13 mouse cellular contexts compared by ENCODE assay signal in genomic region chr13:44235236-44235635, GRCm38 (mm10).
"Had no signal": no experiment of that assay in that cellular context is flagged by ENCODE, and none has a peak within 500 bp of the region (broad histone marks: within the 10 kb centered on the region; RNA-seq: fewer than 3 reads in every experiment).

No protein-coding gene starts in this region.

- DNase-seq: kidney, postnatal 25 days; liver; liver, embryonic 13.5 days; liver, postnatal 0 days; lung, postnatal 14 days; retina, postnatal 1 day; spleen, adult 18-20 months had no signal

- H3K4me3 ChIP-seq: limb, embryonic 12.5 days; liver, embryonic 13.5 days; lung, embryonic 15.5 days; megakaryocyte, embryonic 14.5 days; midbrain, embryonic 15.5 days; neural tube, embryonic 13.5 days had no signal

- H3K27ac ChIP-seq: limb, embryonic 12.5 days; liver, embryonic 13.5 days; lung, embryonic 15.5 days; macrophage; midbrain, embryonic 15.5 days; neural tube, embryonic 13.5 days had no signal
